15 mouse cellular contexts compared by ENCODE assay signal in genomic region chr13:39631506-39632132, GRCm38 (mm10).
DNase-seq lines count a peak whose midpoint lies in the region; ATAC-seq lines count a peak whose summit lies in the region.
"Had no signal": no experiment of that assay in that cellular context is flagged by ENCODE, and none has a peak within 500 bp of the region (broad histone marks: within the 10 kb centered on the region; RNA-seq: fewer than 3 reads in every experiment).

No protein-coding gene starts in this region.

- no peak for ATAC-seq in embryonic facial prominence, embryonic 14.5 days (ENCODE audit: low read depth)
- peak; percentile 74; the same call in 1 of the 2 replicates for ATAC-seq in lung, embryonic 15.5 days (ENCODE audit: borderline replicate concordance, extremely low read depth, low FRiP score, low TSS enrichment)
- no peak for ATAC-seq in forebrain, embryonic 14.5 days

- H3K9ac ChIP-seq in embryonic facial prominence, embryonic 14.5 days (ENCODE audit: low read depth, low read length) = no peak overlapping the region
- no peak overlapping the region for H3K9ac ChIP-seq in lung, embryonic 15.5 days
- no peak overlapping the region for H3K9ac ChIP-seq in forebrain, embryonic 14.5 days (ENCODE audit: low read length)
- H3K9ac ChIP-seq: liver, embryonic 13.5 days; midbrain, embryonic 12.5 days; neural tube, embryonic 13.5 days had no signal

- H3K36me3 ChIP-seq in embryonic facial prominence, embryonic 14.5 days (ENCODE audit: control insufficient read depth, insufficient read depth, low read length) = no peaks in the 10 kb centered on the region
- no peaks in the 10 kb centered on the region for H3K36me3 ChIP-seq in embryonic facial prominence, embryonic 10.5 days (replicated peaks)
- no peaks in the 10 kb centered on the region for H3K36me3 ChIP-seq in lung, embryonic 15.5 days
- no peaks in the 10 kb centered on the region for H3K36me3 ChIP-seq in forebrain, embryonic 14.5 days (ENCODE audit: control insufficient read depth, insufficient read depth, low read length)
- H3K36me3 ChIP-seq: G1E; liver, embryonic 13.5 days; midbrain, embryonic 12.5 days; neural tube, embryonic 13.5 days had no signal

- no peak overlapping the region for H3K27ac ChIP-seq in embryonic facial prominence, embryonic 14.5 days (replicated peaks; ENCODE audit: low read depth, low read length)
- H3K27ac ChIP-seq in embryonic facial prominence, embryonic 10.5 days (replicated peaks) = no peak overlapping the region
- H3K27ac ChIP-seq in lung, embryonic 15.5 days = no peak overlapping the region
- H3K27ac ChIP-seq in forebrain, embryonic 14.5 days (ENCODE audit: low read depth, low read length) = no peak overlapping the region
- H3K27ac ChIP-seq: liver, embryonic 13.5 days; midbrain, embryonic 12.5 days; neural tube, embryonic 13.5 days had no signal

- H3K4me3 ChIP-seq in embryonic facial prominence, embryonic 14.5 days (ENCODE audit: low read depth, low read length) = no peak overlapping the region
- no peak overlapping the region for H3K4me3 ChIP-seq in embryonic facial prominence, embryonic 10.5 days
- H3K4me3 ChIP-seq in lung, embryonic 15.5 days = no peak overlapping the region
- H3K4me3 ChIP-seq in forebrain, embryonic 14.5 days (ENCODE audit: low read depth, low read length) = no peak overlapping the region
- H3K4me3 ChIP-seq: liver, embryonic 13.5 days; midbrain, embryonic 12.5 days; neural tube, embryonic 13.5 days had no signal

- peak; percentile 41 for DNase-seq in embryonic facial prominence, embryonic 14.5 days (ENCODE audit: low spot score)
- no peak for DNase-seq in embryonic facial prominence, embryonic 10.5 days (ENCODE audit: low spot score)
- peak; percentile 92 for DNase-seq in Muller cell, postnatal 12 days (ENCODE audit: inconsistent ontology term)
- DNase-seq in cerebellum, postnatal 25 days = peak; percentile 46 to 55
- no peak for DNase-seq in retina, postnatal 1 day
- no peak for DNase-seq in forebrain, embryonic 14.5 days (ENCODE audit: low spot score)
- DNase-seq in adrenal gland, adult 8-10 months = no peak
- DNase-seq: heart, adult 11 months; heart, postnatal 4 days; kidney, adult 18-20 months; liver, embryonic 13.5 days had no signal

- no peak overlapping the region for H3K4me2 ChIP-seq in embryonic facial prominence, embryonic 14.5 days (ENCODE audit: low read depth, low read length)
- no peak overlapping the region for H3K4me2 ChIP-seq in lung, embryonic 15.5 days
- H3K4me2 ChIP-seq in forebrain, embryonic 14.5 days (ENCODE audit: low read length) = no peak overlapping the region
- H3K4me2 ChIP-seq: liver, embryonic 13.5 days; midbrain, embryonic 12.5 days; neural tube, embryonic 13.5 days had no signal

- no peaks in the 10 kb centered on the region for H3K9me3 ChIP-seq in embryonic facial prominence, embryonic 14.5 days (ENCODE audit: control insufficient read depth, low read length)
- H3K9me3 ChIP-seq in embryonic facial prominence, embryonic 10.5 days = no peaks in the 10 kb centered on the region
- H3K9me3 ChIP-seq in lung, embryonic 15.5 days = no peaks in the 10 kb centered on the region
- H3K9me3 ChIP-seq in forebrain, embryonic 14.5 days (replicated peaks; ENCODE audit: control insufficient read depth, low read length) = no peaks in the 10 kb centered on the region
- H3K9me3 ChIP-seq: liver, embryonic 13.5 days; midbrain, embryonic 12.5 days; neural tube, embryonic 13.5 days had no signal

- H3K27me3 ChIP-seq in embryonic facial prominence, embryonic 14.5 days (replicated peaks; ENCODE audit: control insufficient read depth, insufficient read depth, low read length) = no peaks in the 10 kb centered on the region
- H3K27me3 ChIP-seq in embryonic facial prominence, embryonic 10.5 days (replicated peaks; ENCODE audit: low read depth, poor library complexity, severe bottlenecking) = no peaks in the 10 kb centered on the region
- no peaks in the 10 kb centered on the region for H3K27me3 ChIP-seq in lung, embryonic 15.5 days
- H3K27me3 ChIP-seq in forebrain, embryonic 14.5 days (replicated peaks; ENCODE audit: control insufficient read depth, insufficient read depth, low read length) = no peaks in the 10 kb centered on the region
- H3K27me3 ChIP-seq: liver, embryonic 13.5 days; midbrain, embryonic 12.5 days had no signal

- no peaks in the 10 kb centered on the region for H3K4me1 ChIP-seq in embryonic facial prominence, embryonic 14.5 days (ENCODE audit: control insufficient read depth, insufficient read depth, low read length)
- H3K4me1 ChIP-seq in embryonic facial prominence, embryonic 10.5 days = no peaks in the 10 kb centered on the region
- H3K4me1 ChIP-seq in lung, embryonic 15.5 days = no peaks in the 10 kb centered on the region
- no peaks in the 10 kb centered on the region for H3K4me1 ChIP-seq in forebrain, embryonic 14.5 days (ENCODE audit: control insufficient read depth, insufficient read depth, low read length)
- H3K4me1 ChIP-seq: liver, embryonic 13.5 days; midbrain, embryonic 12.5 days; neural tube, embryonic 13.5 days had no signal

- WGBS in embryonic facial prominence, embryonic 14.5 days = 78% methylated on average over 8 of the region's 8 CpGs
- 89% methylated on average over 8 of the region's 8 CpGs for WGBS in embryonic facial prominence, embryonic 10.5 days
- 58% methylated on average over 8 of the region's 8 CpGs for WGBS in lung, embryonic 15.5 days
- 94% methylated on average over 8 of the region's 8 CpGs for WGBS in forebrain, embryonic 14.5 days

Comparison
In these comparisons a context has a peak if more than half of its experiments do, and no peak if none do; other contexts are left out.
1. DNase-seq: peak in embryonic facial prominence, embryonic 14.5 days (single experiment), Muller cell, postnatal 12 days (single experiment) and cerebellum, postnatal 25 days (2 of 2); none in embryonic facial prominence, embryonic 10.5 days (single experiment), retina, postnatal 1 day (single experiment), forebrain, embryonic 14.5 days (single experiment) and adrenal gland, adult 8-10 months (single experiment).